Mouse (Mus musculus) right cerebral cortex, postnatal 10 days (tissue): Measurements from ENCODE around the gene Zswim9.
"Not testable (repeated sequence)": the region's sequence is repeated elsewhere in the genome, so short reads cannot be mapped to it uniquely, and the experiment has no call there.

Source experiments
- DNase-seq, 2 experiments: peaks; one replicate each; pipeline ENCODE4 v3.0.0; 2021; ENCODE audit warnings: low spot score in 2 of 2

Zswim9 gene

GRCm38 (mm10) chr7:13278308-13278891 is at the start of gene Zswim9:
Gene Zswim9 (minus strand): TSS chr7:13278721.
- peak; percentile 95 to 96 for DNase-seq

GRCm38 (mm10) chr7:13324316-13324715 is 45.8 kb upstream of the Zswim9 start, which contains the start of gene Pla2g4c:
Gene Pla2g4c (plus strand): TSS chr7:13324655.
- DNase-seq = no peak

GRCm38 (mm10) chr7:13321424-13321823 is 42.9 kb upstream of the Zswim9 start:
- DNase-seq = no peak

- DNase-seq = no peak
These were observed 35.6 kb upstream of the Zswim9 start for GRCm38 (mm10) chr7:13314095-13314597.

- DNase-seq = peak in 1 of 2 experiments; percentile 25
These were observed 32.9 kb upstream of the Zswim9 start for GRCm38 (mm10) chr7:13311401-13311800.

GRCm38 (mm10) chr7:13310493-13311199 is 32.1 kb upstream of the Zswim9 start:
- no peak for DNase-seq

- DNase-seq = no peak
These were observed 30.9 kb upstream of the Zswim9 start for GRCm38 (mm10) chr7:13309407-13309806.

GRCm38 (mm10) chr7:13303372-13303771 is 24.9 kb upstream of the Zswim9 start:
- no peak for DNase-seq

GRCm38 (mm10) chr7:13302780-13303179 is 24.3 kb upstream of the Zswim9 start:
- no peak for DNase-seq

GRCm38 (mm10) chr7:13301643-13302042 is 23.1 kb upstream of the Zswim9 start:
- DNase-seq = no peak

- DNase-seq = no peak
These were observed 20.3 kb upstream of the Zswim9 start for GRCm38 (mm10) chr7:13298821-13299220.

- no peak for DNase-seq
These were observed 19.1 kb upstream of the Zswim9 start for GRCm38 (mm10) chr7:13297636-13298035.

GRCm38 (mm10) chr7:13295256-13295655 is 16.7 kb upstream of the Zswim9 start:
- no peak for DNase-seq

- no peak for DNase-seq
These were observed 15.6 kb upstream of the Zswim9 start for GRCm38 (mm10) chr7:13293878-13294855.

GRCm38 (mm10) chr7:13291370-13291769 is 12.8 kb upstream of the Zswim9 start:
- DNase-seq = no peak

GRCm38 (mm10) chr7:13290041-13290675 is 11.6 kb upstream of the Zswim9 start:
- DNase-seq = no peak

GRCm38 (mm10) chr7:13288621-13289020 is 10.1 kb upstream of the Zswim9 start:
- peak; percentile 36 to 38 for DNase-seq

- not testable (repeated sequence) for DNase-seq
These were observed 436 bp upstream of the Zswim9 start for GRCm38 (mm10) chr7:13278957-13279356.

GRCm38 (mm10) chr7:13277833-13278232 is 688 bp downstream of the Zswim9 start:
- DNase-seq = no peak

GRCm38 (mm10) chr7:13277081-13277480 is 1.4 kb downstream of the Zswim9 start, which contains the start of gene Lig1:
Gene Lig1 (plus strand): TSS chr7:13277283.
- no peak for DNase-seq

GRCm38 (mm10) chr7:13271704-13272103 is 6.8 kb downstream of the Zswim9 start:
- DNase-seq = no peak
